Mouse (Mus musculus) gastrocnemius, adult 8-10 months (tissue): ENCODE measurements around the gene Rfc5. TPM values are rescaled to one million over a fixed set of nuclear protein-coding genes. Genes with fewer than 3 reads are reported as not detected.
"Not testable (repeated sequence)": the region's sequence is repeated elsewhere in the genome, so short reads cannot be mapped to it uniquely, and the experiment has no call there.

Source experiments
- DNase-seq, 2 experiments: peaks; one replicate each; pipeline ENCODE4 v3.0.0; 2022; ENCODE audit warnings: low spot score in 2 of 2
- total RNA-seq, 4 experiments: library from RNA; stranded (reverse); gene quantifications; 2 replicates each; pipeline ENCODE4 v1.2.4; 2022

Gene Rfc5
- total RNA-seq = 1 to 10 TPM in 3 of 4 experiments, under 1 TPM in 1; 0.89 to 1.8 (median 1.2) TPM

DNA sequence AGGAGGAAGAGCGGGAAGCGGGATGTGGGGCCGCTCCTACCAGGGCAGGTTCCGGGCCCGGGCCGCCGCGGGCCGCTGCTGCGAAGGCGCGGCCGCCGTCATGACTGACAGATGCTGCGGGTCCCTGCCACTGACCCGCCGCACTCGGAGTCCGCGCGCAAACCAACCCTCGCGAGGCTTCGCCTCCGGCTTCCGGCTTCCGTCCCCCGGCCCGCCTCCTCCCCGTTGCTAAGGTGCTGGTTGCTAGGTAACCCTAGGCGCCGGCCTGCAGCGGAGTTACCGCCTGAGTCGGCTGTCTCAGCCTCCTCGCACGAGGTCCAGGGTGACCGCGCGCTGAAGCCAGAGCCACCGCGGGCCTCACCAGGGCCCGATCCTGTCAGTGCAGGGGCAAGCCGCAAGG is at the start of gene Rfc5:
TSS of gene Rfc5 (minus strand) at position 171 of the 400 bp plus-strand sequence.
- peak; percentile 87 to 91 for DNase-seq

DNA sequence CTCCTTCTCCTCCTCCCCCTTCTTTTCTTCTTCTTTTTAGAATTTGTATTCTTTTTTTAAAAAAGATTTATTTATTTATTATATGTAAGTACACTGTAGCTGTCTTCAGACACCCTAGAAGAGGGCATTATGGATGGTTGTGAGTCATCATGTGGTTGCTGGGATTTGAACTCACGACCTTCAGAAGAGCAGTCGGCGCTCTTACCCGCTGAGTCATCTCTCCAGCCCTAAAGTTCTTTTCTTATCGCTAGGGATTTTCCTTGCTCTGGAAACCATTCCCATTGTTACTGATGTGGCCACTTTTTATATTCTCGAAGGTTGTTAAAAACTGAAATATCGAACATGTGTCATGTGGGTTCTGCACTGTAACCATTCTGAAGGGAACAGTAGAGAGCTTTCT is 44.7 kb upstream of the Rfc5 start:
- not testable (repeated sequence) for DNase-seq

DNA sequence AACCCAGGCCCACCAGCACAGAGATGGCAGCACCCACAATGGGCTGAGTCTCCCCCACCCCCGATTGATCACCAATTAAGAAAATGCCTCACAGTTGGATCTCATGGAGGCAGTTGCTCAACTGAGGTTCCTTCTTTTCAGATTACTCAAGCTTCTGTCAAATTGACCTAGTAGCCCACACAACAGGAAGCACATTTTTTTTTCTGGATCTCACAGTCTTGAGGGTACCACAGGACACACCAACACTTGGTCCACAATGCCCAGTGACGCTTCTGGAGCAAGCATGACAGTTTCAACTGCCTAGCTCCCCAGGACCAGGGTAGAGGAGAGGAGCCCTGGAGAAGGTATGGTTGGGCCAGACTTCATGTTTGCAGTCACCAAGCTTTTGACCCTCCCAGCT is 28.6 kb upstream of the Rfc5 start:
- DNase-seq = no peak

DNA sequence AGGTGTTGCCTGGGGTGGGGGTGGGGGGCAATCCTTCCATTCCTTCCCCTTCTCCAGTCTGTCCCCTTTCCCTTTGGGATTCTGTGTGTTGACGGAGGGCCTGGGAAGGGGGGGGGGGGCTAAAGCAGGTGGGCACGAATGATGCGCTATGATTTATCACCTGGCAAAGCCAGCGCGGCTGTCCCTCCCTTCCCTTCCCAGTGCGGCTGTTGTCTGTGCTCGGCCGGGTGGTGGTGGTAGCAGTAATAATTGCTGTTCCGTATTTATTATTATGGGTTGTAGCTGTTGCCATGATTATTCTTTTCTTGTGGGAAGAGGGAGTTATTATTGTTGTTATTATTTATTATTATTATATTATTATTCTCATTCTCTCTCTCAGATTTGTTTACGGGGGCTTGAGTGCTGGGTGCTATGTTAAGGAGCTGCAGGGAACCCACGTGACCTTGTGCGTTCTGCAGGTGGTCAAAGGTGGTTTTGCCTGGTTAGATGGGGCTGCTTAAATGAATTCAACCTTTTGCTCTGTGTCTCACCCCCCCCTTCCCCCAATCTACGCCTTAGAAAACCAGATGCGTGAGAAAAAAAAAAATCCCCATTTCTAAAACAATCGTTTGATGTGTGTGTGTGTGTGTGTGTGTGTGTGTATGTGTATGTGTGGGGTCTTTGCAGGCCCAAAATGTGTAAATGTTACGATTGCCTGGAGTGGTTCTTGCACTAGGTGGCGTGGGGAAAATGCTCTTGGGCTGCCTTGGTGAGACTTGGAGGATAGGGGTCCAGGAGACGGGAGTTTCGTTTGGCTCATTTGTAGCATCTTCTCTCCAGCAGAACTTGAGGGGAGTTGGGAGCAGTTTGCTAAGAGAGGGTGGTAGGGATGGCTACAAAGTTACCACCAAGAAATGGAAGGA is 26.4 kb upstream of the Rfc5 start:
- DNase-seq = no peak

DNA sequence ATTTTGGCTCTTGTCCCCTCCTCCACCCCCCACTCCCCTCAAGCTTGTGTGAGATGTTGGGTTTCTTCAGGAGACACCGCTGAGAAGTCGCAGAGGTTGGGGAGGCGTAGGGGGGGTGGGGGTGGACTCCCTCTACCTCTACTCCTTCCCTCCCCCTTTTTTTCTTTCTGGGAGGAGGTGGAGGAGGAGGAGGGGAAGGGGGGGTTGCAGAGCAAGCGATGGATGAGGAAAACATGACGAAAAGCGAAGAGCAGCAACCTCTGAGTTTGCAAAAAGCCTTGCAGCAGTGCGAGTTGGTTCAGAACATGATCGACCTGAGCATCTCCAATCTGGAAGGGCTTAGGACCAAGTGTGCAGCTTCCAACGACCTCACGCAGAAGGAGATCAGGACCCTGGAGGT is 25.8 kb upstream of the Rfc5 start:
- no peak for DNase-seq

DNA sequence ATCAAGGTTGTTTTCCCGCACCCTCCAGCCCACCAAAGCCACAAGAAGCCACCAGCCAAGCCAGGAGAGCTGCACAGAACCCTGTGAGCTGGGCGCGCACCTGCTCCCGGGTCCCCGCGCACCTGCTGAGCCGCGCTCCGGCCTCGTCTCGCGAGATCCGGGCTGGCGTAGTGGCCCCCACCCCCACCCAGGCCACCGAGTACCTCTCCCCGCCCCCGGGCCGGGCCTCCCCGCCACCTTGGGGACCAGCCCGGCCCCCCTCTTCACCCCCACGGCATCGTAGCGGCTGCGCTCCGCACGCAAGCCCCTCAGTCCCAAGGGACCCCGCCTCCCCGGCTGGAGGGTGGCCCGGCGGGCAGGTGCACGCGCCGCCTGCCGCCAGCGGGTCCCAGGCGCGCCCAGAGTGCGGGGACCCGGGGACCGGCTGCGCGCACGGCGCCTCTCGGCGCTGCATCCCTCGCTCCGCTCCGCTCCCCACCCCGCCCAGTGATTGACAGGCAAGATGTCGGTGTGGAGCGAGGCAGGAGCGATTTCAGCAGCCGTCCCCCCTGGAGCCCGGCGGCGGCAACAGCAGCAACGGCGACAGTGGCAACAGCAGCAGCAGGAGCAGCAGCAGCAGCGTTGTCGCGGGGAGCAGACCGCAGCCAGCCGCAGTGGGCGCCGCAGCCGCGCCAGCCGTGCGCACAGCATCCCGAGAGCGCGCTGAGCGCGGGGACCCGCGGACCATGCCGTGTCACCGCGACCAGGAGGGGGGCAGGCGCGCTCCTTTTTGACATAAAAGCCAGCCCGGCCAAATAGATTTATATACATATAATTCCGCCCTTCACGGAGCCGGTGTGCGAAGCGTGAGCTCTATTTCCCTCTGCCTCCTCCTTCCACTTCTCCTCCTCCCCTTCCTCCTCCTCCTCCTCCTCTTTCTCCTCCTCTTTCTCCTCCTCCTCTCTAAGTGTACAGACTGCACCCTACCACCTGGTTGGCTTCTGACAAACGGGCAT is 25.0 kb upstream of the Rfc5 start, which contains the start of gene Ksr2:
TSS of gene Ksr2 (plus strand) at position 494 of the 995 bp plus-strand sequence.
- DNase-seq = no peak

DNA sequence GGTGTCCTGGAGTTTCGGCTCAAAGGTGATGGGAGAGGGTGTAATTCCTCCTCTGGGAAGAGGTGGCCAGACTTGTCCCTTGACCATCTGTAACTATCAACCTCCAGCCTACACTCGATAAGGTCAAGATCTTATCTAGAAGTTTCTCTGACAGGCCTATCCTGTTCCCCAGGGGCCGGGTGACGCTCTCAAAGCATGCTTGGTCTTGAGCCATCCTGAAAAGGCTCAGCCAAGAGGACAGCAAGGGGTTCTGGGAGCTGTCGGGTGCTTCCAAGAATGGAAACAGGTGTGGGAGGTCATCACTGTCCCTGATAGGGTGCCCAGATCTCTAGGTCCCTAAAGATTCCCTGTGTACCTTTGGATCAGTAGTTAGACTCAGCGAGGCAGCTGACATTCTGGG is 20.5 kb upstream of the Rfc5 start:
- DNase-seq = no peak

DNA sequence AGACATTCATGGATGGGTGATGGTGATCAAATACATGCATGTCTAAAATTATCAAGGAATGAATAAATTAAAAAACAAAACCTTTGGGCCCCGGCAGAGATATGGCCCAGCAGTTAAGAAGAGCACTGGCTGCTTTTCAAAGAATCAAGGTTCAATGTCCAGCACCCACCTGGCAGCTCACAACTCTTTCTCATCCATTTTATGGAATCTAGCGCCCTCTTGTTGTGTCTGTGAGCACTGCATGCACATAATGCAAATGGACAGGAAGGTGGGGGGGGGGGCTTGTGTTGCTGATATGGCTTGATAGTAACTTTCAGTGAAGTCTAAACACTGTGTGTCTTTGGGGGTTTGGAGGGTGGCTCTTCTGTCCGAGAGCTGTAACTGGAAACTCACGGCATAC is 19.4 kb upstream of the Rfc5 start:
- no peak for DNase-seq

DNA sequence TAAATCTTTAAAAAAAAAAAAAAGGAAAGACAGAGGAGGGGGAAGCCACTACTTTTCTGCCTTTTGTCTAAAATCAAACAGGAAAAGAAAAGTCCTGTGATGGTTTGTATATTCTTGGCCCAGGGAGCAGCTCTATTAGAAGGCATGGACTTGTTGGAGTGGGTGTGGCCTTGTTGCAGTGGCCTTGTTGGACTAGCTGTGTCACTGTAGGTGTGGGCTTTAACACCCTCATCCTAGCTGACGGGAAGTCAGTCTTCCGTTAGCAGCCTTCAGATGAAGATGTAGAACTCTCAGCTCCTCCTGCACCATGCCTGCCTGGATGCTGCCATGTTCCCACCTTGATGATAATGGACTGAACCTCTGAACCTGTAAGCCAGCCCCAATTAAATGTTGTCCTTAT is 15.8 kb upstream of the Rfc5 start:
- DNase-seq = not testable (repeated sequence)

DNA sequence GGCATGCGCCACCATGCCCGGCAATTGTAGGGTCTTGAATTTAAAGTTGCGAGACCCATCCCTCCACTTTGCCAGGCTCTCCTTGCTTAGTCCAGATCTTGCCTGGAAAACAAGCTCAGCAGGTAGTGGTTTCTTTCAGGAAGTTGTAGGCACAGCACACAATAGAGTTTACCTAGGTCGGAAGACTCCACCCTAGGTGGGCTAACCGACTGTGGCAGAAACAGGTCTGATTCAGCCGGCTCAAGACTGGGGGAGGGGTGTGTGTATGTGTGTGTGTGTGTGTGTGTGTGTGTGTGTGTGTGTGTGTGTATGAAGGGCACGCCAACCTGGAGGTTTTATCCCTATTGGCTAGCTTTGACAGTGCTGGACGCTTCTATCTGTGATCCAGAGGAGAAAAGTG is 14.8 kb upstream of the Rfc5 start:
- DNase-seq = no peak

DNA sequence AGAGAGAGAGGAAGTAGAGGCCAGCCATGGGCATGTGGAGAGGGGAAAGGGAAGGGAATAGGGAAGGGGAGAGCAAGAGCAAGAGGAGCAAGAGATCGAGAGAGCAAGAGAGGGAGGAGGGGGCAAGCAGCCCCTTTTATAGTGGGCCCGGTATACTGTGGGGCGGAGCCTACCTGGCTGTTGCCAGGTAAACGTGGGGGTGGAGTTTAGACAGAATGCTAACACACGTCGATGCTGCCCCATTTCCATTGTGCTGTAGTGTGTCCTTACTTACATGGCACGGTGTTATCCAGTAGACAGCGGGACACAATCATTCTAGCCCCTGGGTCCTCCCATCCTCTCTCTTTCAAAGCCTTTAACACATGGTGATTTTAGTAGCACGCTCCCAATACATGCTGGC is 10.4 kb upstream of the Rfc5 start:
- DNase-seq = no peak

DNA sequence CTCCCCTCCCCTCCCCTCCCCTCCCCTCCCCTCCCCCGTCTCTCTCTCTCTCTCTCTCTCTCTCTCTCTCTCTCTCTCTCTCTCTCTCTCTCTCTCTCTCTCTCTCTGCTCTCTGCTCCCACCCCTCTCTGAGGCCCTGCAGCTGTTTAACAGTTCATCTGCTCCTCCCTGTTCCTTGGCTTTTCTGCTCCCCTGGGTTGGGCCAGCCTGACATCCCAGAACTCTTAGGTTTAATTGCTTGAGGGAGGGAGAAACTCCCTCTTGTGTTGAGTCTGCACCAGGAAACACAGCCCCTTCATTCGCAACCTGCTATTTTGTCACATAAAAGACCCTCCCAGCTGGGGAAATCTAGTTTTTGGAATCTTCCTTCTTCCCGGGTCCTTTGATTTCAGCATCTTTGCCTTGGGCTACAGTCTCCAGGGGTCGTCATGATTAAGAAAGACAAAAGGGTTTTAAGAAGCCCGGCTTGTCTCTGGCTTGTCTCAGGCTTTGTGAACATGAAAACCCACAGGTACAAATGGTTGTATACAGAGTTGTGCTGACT is 9.2 kb upstream of the Rfc5 start:
- DNase-seq = no peak

DNA sequence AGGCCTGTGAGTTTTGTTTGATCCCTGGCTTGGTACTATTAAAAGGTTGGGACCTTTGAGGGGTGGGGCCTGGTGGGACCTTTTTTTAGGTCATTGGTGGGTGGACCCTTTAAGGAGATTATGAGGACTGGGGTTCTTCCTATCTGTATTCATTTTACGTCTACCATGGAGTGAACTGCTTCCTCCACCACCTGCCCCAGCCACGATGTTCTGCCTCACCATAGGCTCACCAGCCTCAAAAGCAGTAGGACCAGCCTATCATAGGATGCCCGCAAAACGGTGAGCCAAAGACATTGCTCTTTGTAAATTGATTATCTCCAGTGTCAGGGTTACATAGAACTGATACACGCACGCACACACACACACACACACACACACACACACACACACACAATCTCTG is 8.5 kb upstream of the Rfc5 start:
- no peak for DNase-seq

DNA sequence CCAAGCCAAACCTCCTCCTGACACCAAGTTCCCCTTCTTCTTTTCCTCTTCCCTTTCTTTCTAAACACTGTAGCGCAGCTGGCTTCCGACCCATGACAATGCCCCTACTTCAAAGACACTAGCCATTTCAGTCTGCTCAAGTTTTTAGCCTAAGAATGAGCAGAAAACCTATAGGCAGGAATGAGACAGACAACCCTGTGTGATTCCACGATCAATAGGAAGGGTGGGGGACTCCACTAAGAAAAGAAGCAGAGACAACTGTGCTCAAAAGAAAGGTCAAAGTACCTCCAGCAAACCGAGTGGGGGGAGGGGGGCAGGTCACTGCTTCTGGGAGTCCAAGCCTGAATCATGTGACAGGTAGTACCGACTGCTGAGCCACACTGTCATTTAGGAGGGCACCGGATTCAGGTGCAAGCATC is 7.8 kb upstream of the Rfc5 start:
- no peak for DNase-seq

DNA sequence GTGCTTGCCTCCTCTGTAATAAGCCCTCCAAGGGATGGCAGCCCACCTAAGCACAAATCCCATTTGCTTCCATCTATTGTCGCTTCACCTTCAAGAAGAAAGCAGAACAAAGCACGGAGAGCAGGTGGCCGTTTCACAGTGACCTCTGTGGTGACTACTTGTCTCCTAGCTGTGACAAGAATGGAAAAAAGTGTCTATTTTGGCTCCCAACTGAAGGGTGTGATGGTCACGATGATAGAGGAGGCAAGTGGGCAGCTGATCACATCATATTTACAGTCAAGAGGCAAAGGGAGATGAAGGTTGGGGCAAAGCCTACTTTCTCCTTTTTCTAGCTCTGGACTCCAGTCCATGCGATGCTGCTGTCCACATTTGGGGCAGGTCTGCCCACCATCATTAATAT is 7.0 kb upstream of the Rfc5 start:
- DNase-seq = no peak

DNA sequence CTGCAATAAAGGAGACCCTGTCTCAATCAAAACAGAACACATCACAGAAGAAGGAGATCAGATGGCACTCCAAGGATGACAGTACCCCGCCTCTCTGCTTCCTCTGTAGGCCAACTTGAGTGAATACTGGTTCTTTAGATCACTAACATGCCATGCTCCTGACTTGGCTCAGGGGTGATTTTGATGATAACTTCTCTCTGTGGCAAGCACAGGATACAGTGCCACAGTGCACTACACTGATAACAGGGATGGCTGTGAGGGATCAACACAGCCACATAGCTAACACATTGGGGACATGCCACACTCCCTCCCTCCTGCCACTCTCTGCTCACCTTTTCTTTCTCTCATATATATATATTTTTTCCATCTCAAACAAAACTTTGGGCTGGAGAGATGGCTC is 2.0 kb upstream of the Rfc5 start:
- DNase-seq = no peak

DNA sequence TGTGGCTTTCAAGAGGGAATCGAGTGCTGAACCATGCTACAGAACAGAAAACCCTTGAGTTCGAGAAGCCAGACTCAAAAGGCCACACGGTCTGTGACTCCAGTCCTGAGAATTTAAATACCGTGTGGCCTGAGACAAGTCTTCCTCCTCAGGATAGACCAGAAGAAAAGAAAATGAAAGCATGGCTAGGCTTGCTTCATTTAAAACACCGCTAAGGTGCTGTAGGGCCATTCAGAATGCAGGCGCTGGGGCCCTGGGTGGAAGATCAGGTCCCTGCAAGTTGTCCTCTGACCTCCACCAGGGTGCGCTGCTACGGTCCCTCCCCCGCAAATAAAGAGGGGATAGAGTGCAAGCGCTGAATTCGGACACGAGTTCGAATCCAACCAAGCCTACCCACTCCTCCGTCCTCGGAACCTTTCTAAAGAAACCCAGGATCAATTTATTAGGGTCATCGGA is 523 bp downstream of the Rfc5 start:
- no peak for DNase-seq

DNA sequence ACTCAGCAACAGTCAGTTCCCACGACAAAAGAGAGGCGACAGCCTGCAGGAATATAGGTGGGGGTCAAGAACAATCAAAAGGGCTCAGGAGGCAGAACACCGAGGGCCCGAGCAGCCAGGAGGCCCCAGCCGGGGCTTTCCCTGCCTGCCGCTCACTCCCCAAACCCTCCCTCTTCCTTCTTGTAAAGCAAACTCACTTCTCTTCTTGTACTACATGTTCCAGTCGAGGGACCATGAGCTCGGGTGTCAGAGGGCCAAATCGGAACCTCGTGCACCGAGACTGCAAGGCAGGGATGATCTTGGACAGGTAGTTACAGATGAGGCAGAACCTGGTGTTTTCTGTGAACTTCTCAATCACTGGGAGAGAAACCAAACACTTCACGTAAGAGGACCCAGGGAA is 5.6 kb downstream of the Rfc5 start:
- no peak for DNase-seq

DNA sequence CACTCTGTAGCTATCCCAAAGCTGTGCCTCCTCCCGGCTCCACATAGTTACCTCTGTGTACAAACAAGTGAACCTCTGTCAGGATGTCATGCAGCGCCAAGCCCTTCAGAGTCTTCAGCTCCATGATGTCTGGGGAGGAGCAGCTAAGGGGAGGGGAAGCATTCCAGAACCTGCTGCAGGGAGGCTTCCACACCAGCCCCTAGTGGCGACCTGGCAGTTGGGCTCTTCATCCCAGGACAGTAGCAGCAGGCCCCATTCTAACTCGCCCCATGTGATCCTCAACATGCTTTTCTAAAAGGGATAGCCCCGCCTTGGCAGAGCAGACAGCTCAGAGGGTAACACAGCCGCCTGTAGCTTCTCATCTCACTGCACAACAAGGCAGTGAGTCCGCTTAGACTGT is 7.1 kb downstream of the Rfc5 start:
- DNase-seq = no peak

DNA sequence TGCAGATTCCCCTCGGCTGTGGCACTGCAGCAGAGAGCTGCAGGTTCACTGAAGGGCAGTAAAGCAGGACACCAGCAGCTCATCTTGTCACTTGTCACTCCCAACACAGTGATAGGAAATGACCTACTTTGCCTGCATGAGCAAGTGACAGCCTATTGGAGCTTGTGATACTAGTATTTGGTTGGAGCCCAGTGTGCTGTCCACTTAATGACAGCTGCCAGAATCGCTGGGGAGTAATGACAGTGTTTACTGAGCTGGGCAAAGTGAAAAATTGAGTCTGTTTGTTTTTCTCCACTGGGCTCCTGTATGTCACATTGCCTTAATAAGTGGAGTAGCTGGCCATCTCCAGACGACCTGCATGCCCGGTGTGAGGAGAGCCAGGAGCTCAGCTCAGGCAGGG is 8.6 kb downstream of the Rfc5 start:
- no peak for DNase-seq

DNA sequence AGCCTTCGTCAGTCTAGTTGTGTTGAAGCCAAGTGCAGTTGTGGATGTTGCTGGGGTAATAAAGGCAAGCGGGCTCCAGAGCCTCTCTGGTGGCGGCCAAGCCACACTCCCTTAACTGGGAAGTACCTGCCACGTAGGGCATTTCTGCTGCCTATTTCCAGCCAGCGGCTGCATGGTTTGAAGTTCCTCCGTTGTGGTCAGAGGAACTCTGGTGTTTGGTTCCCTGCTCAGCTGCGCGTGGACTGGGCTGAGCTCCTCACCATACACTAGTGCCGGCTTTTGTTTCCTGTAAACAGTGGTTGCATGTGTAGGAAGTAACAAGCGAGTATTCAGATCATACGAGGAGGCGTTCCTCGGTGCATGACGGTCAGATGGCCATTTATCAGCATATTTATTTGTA is 11.1 kb downstream of the Rfc5 start:
- not testable (repeated sequence) for DNase-seq

DNA sequence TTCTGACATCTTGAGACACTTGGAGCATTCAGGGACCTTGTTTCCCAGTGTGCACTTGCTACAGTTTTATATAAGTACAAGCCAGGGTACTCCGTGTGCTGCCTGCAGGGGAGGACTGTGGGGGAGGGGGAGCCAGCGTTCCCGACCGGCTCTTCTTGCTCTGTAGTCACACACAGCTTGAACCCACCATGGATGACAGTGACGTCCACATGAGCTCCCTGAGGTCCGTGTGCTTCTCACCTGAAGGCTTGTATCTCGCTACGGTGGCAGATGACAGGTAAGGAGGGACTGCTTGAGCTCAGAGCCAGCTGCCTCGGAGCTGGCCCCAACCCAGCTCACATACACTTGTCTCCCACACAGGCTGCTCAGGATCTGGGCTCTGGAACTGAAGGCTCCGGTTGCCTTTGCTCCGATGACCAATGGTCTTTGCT is 12.5 kb downstream of the Rfc5 start:
- DNase-seq = no peak
